Mouse (Mus musculus) MEL (cell line): ENCODE results near the gene Gga1.

Source experiments
- BHLHE40 ChIP-seq: IDR thresholded peaks from 2 replicates; pipeline ENCODE4 v1.6.1; 2012; ENCODE audit warnings: low read depth, mild to moderate bottlenecking, inconsistent platforms, low read length, improper control_type of control experiment, borderline replicate concordance
- CTCF ChIP-seq, 3 experiments: IDR thresholded peaks in 2 of 3; conservative IDR thresholded peaks in 1 of 3; 2 replicates each; pipeline ENCODE4 v1.5.1; 2011 to 2012; ENCODE audit warnings: low read length in 3 of 3, low read depth in 2 of 3, mild to moderate bottlenecking in 2 of 3, improper control_type of control experiment in 1 of 3, inconsistent platforms in 1 of 3, mixed read lengths in 1 of 3, moderate library complexity in 1 of 3; ENCODE audit not compliant: control insufficient read depth in 1 of 3, insufficient read depth in 1 of 3, poor library complexity in 1 of 3, severe bottlenecking in 1 of 3
- ETS1 ChIP-seq: IDR thresholded peaks from 2 replicates; pipeline ENCODE4 v1.6.1; 2012; ENCODE audit warnings: low read depth, mild to moderate bottlenecking, inconsistent platforms, low read length, improper control_type of control experiment, moderate library complexity
- HCFC1 ChIP-seq: IDR thresholded peaks from 2 replicates; pipeline ENCODE4 v1.6.1; 2012; ENCODE audit warnings: low read depth, mild to moderate bottlenecking, inconsistent platforms, low read length, improper control_type of control experiment, moderate library complexity
- MYC ChIP-seq: IDR thresholded peaks from 2 replicates; pipeline ENCODE4 v1.6.1; 2011; ENCODE audit warnings: low read depth, mild to moderate bottlenecking, low read length, improper control_type of control experiment, moderate library complexity
- POLR2A ChIP-seq, 2 experiments: IDR thresholded peaks; 2 replicates each; pipeline ENCODE4 v1.6.1; 2011 to 2012; ENCODE audit warnings: low read length in 2 of 2, mild to moderate bottlenecking in 2 of 2, control low read depth in 1 of 2, improper control_type of control experiment in 1 of 2, low read depth in 1 of 2, moderate library complexity in 1 of 2; ENCODE audit not compliant: control insufficient read depth in 1 of 2, insufficient read depth in 1 of 2, poor library complexity in 1 of 2
- POLR2AphosphoS2 ChIP-seq: IDR thresholded peaks from 2 replicates; pipeline ENCODE4 v1.6.1; 2011; ENCODE audit warnings: low read length, improper control_type of control experiment
- SIN3A ChIP-seq: IDR thresholded peaks from 2 replicates; pipeline ENCODE4 v1.6.1; 2012; ENCODE audit warnings: low read length, improper control_type of control experiment, inconsistent platforms
- ZMIZ1 ChIP-seq: IDR thresholded peaks from 2 replicates; pipeline ENCODE4 v1.6.1; 2012; ENCODE audit warnings: low read depth, mild to moderate bottlenecking, inconsistent platforms, low read length, improper control_type of control experiment, moderate library complexity

GRCm38 (mm10) chr15:78931577-78931976 is 54.6 kb downstream of the Gga1 start:
- TF ChIP-seq BHLHE40 = no peak
- TF ChIP-seq POLR2A (IDR thresholded peaks at IDR 0.05; ENCODE audit: control insufficient read depth in 1 of 2, insufficient read depth in 1 of 2, low read depth in 1 of 2, low read length in 2 of 2, poor library complexity in 1 of 2) = no peak
- peak; percentile 32; the same call in 1 of the 2 replicates for TF ChIP-seq ETS1
- TF ChIP-seq SIN3A = peak; percentile 63
- TF ChIP-seq CTCF (IDR thresholded peaks at IDR 0.05 in 2 of 3, conservative IDR thresholded peaks at IDR 0.05 in 1 of 3; ENCODE audit: control insufficient read depth in 1 of 3, insufficient read depth in 1 of 3, low read depth in 2 of 3, low read length in 3 of 3, poor library complexity in 1 of 3, severe bottlenecking in 1 of 3) = peak; percentile 80 to 92 (median 86)
- TF ChIP-seq ZMIZ1 = no peak
- TF ChIP-seq POLR2AphosphoS2 = no peak
- 0 out of 2 replicates have a peak, but pooled peaks have one; percentile 13 for TF ChIP-seq MYC
- TF ChIP-seq HCFC1 = peak; percentile 52; the same call in 1 of the 2 replicates
